Mouse (Mus musculus) forebrain, embryonic 10.5 days (tissue): ENCODE data around the gene Krt73. TPM values are rescaled to one million over a fixed set of nuclear protein-coding genes. Genes with fewer than 3 reads are reported as not detected.

ENCODE experiments used
- DNase-seq: peaks from one replicate; pipeline ENCODE4 v3.0.0-alpha.2; 2017; ENCODE audit warnings: low spot score; ENCODE audit errors: extremely low spot score
- H3K27ac ChIP-seq: fragments of 300-500 bp; sonication (generic); 2 replicates; pipeline ENCODE4 v1.5.1; 2016; ENCODE audit warnings: mild to moderate bottlenecking
- H3K27me3 ChIP-seq: fragments of 300-500 bp; sonication (generic); 2 replicates; pipeline ENCODE4 v1.6.1; 2016; ENCODE audit warnings: mild to moderate bottlenecking; ENCODE audit not compliant: poor library complexity, severe bottlenecking
- H3K36me3 ChIP-seq: fragments of 300-500 bp; sonication (generic); replicated peaks from 2 replicates; pipeline ENCODE4 v1.6.1; 2016; ENCODE audit warnings: mild to moderate bottlenecking, moderate library complexity
- H3K4me1 ChIP-seq: fragments of 300-500 bp; sonication (generic); 2 replicates; pipeline ENCODE4 v1.6.1; 2016
- H3K4me3 ChIP-seq: fragments of 300-500 bp; sonication (generic); 2 replicates; pipeline ENCODE4 v1.5.1; 2016; ENCODE audit warnings: mild to moderate bottlenecking, moderate library complexity
- H3K9me3 ChIP-seq: fragments of 300-500 bp; sonication (generic); 2 replicates; pipeline ENCODE4 v1.6.1; 2016; ENCODE audit warnings: mild to moderate bottlenecking, moderate library complexity
- WGBS: fragments of 180-500 bp; shearing (Covaris S2); methylation state at CpG from one replicate; pipeline ENCODE4 v1.1.7; 2016; 5-methylcytosine and 5-hydroxymethylcytosine counted together
- polyA plus RNA-seq: library from polyadenylated mRNA; unstranded; fragments of >200 nt; fragmentation: Nextera tagmentation; extraction: Ambion mirVana; gene quantifications from 2 replicates; pipeline ENCODE4 v1.2.1, GENCODE M21; 2016

Krt73 gene
- not detected in 2 replicates for polyA plus RNA-seq

GRCm38 (mm10) chr15:101802296-101802835 lies at the start of gene Krt73:
TSS of gene Krt73 (minus strand) at chr15:101802346.
- no peaks in the 10 kb centered on the region for H3K36me3 ChIP-seq
- 82% methylated on average over 6 of the region's 6 CpGs for WGBS
- no peak for DNase-seq
- H3K4me3 ChIP-seq, result no peak within 1 kb of the TSS
- no peaks in the 10 kb centered on the region for H3K27me3 ChIP-seq
- no peaks in the 10 kb centered on the region for H3K9me3 ChIP-seq
- no peaks in the 10 kb centered on the region for H3K4me1 ChIP-seq
- H3K27ac ChIP-seq, result no peak within 1 kb of the TSS

GRCm38 (mm10) chr15:101850694-101851093 lies 48.5 kb upstream of the Krt73 start, which contains the start of gene Krt1:
TSS of gene Krt1 (minus strand) at chr15:101850794.
- H3K27me3 ChIP-seq, result peaks cover 76% of the 10 kb centered on the region

GRCm38 (mm10) chr15:101845971-101846403 lies 43.8 kb upstream of the Krt73 start:
- H3K4me3 ChIP-seq, result peak overlapping the region; percentile 62
- H3K27ac ChIP-seq, result peak overlapping the region; percentile 87
- H3K4me1 ChIP-seq, result peaks cover 16% of the 10 kb centered on the region
- peaks cover 58% of the 10 kb centered on the region for H3K27me3 ChIP-seq
- no peaks in the 10 kb centered on the region for H3K36me3 ChIP-seq
- WGBS, result under 1% methylated on average over 36 of the region's 37 CpGs
- DNase-seq, result peak; percentile 64
- no peaks in the 10 kb centered on the region for H3K9me3 ChIP-seq

More at GRCm38 (mm10) chr15:101850694-101851093, 48.5 kb upstream of the Krt73 start, which contains the start of gene Krt1:
- H3K36me3 ChIP-seq, result no peaks in the 10 kb centered on the region
- 85% methylated on average over 6 of the region's 6 CpGs for WGBS
- no peak for DNase-seq
- no peak within 1 kb of the TSS for H3K27ac ChIP-seq
- H3K4me1 ChIP-seq, result peaks cover 40% of the 10 kb centered on the region
- no peak within 1 kb of the TSS for H3K4me3 ChIP-seq
- no peaks in the 10 kb centered on the region for H3K9me3 ChIP-seq

- H3K27me3 ChIP-seq, result peaks cover 49% of the 10 kb centered on the region
These were observed 41.0 kb upstream of the Krt73 start for GRCm38 (mm10) chr15:101843192-101843591.

GRCm38 (mm10) chr15:101834784-101835328 lies 32.7 kb upstream of the Krt73 start:
- Histone ChIP-seq H3K27ac (no peak overlapping the region), H3K4me3 (no peak overlapping the region), H3K4me1 (no peaks in the 10 kb centered on the region), H3K27me3 (no peaks in the 10 kb centered on the region), H3K9me3 (no peaks in the 10 kb centered on the region), H3K36me3 (no peaks in the 10 kb centered on the region)
- 66% methylated on average over 5 of the region's 5 CpGs for WGBS
- no peak for DNase-seq

More at GRCm38 (mm10) chr15:101843192-101843591, 41.0 kb upstream of the Krt73 start:
- no peak for DNase-seq
- H3K27ac ChIP-seq, result no peak overlapping the region
- no peaks in the 10 kb centered on the region for H3K9me3 ChIP-seq
- H3K4me3 ChIP-seq, result no peak overlapping the region
- 71% methylated on average over 9 of the region's 9 CpGs for WGBS
- H3K36me3 ChIP-seq, result no peaks in the 10 kb centered on the region
- peaks cover 16% of the 10 kb centered on the region for H3K4me1 ChIP-seq

GRCm38 (mm10) chr15:101833131-101833530 lies 31.0 kb upstream of the Krt73 start:
- H3K27ac ChIP-seq, result no peak overlapping the region
- no peaks in the 10 kb centered on the region for H3K9me3 ChIP-seq
- 49% methylated on average over 6 of the region's 6 CpGs for WGBS

GRCm38 (mm10) chr15:101829441-101829840 lies 27.3 kb upstream of the Krt73 start:
- no peaks in the 10 kb centered on the region for H3K27me3 ChIP-seq
- H3K4me3 ChIP-seq, result no peak overlapping the region
- H3K27ac ChIP-seq, result no peak overlapping the region
- peaks cover 6% of the 10 kb centered on the region; the same call in 1 of the 2 replicates for H3K4me1 ChIP-seq
- no peaks in the 10 kb centered on the region for H3K9me3 ChIP-seq
- H3K36me3 ChIP-seq, result no peaks in the 10 kb centered on the region
- no peak for DNase-seq
- WGBS, result 73% methylated on average over 5 of the region's 5 CpGs

More at GRCm38 (mm10) chr15:101833131-101833530, 31.0 kb upstream of the Krt73 start:
- Histone ChIP-seq H3K36me3 (no peaks in the 10 kb centered on the region), H3K4me3 (no peak overlapping the region), H3K4me1 (no peaks in the 10 kb centered on the region), H3K27me3 (no peaks in the 10 kb centered on the region)
- no peak for DNase-seq

GRCm38 (mm10) chr15:101821786-101822185 lies 19.6 kb upstream of the Krt73 start:
- Histone ChIP-seq H3K36me3 (no peaks in the 10 kb centered on the region), H3K27ac (no peak overlapping the region), H3K27me3 (no peaks in the 10 kb centered on the region), H3K9me3 (no peaks in the 10 kb centered on the region), H3K4me1 (peaks cover 5% of the 10 kb centered on the region; the same call in 1 of the 2 replicates), H3K4me3 (no peak overlapping the region)
- 32% methylated on average over 3 of the region's 3 CpGs for whole genome bisulfite sequencing
- no peak for DNase-seq

GRCm38 (mm10) chr15:101817875-101818274 lies 15.7 kb upstream of the Krt73 start, which contains the start of gene Krt2:
TSS of gene Krt2 (minus strand) at chr15:101818169.
- no peak within 1 kb of the TSS for H3K27ac ChIP-seq
- no peaks in the 10 kb centered on the region for H3K9me3 ChIP-seq
- 87% methylated on average over 16 of the region's 16 CpGs for WGBS
- no peaks in the 10 kb centered on the region for H3K36me3 ChIP-seq
- no peak within 1 kb of the TSS for H3K4me3 ChIP-seq
- no peaks in the 10 kb centered on the region for H3K27me3 ChIP-seq
- DNase-seq, result no peak
- peaks cover 5% of the 10 kb centered on the region; the same call in 1 of the 2 replicates for H3K4me1 ChIP-seq

- WGBS, result 87% methylated on average over 11 of the region's 11 CpGs
These were observed 1.1 kb upstream of the Krt73 start for GRCm38 (mm10) chr15:101803052-101803822.

GRCm38 (mm10) chr15:101790867-101791266 lies 11.3 kb downstream of the Krt73 start:
- WGBS, result 47% methylated on average over 3 of the region's 3 CpGs
- Histone ChIP-seq H3K4me1 (peaks cover 4% of the 10 kb centered on the region; the same call in 1 of the 2 replicates), H3K9me3 (no peaks in the 10 kb centered on the region)

More at GRCm38 (mm10) chr15:101803052-101803822, 1.1 kb upstream of the Krt73 start:
- Histone ChIP-seq H3K9me3 (no peaks in the 10 kb centered on the region), H3K27me3 (no peaks in the 10 kb centered on the region), H3K27ac (no peak overlapping the region), H3K4me1 (no peaks in the 10 kb centered on the region), H3K4me3 (no peak overlapping the region), H3K36me3 (no peaks in the 10 kb centered on the region)
- no peak for DNase-seq

GRCm38 (mm10) chr15:101786360-101786759 lies 15.8 kb downstream of the Krt73 start, which contains the start of gene Krt72:
TSS of gene Krt72 (minus strand) at chr15:101786460.
- H3K36me3 ChIP-seq, result no peaks in the 10 kb centered on the region
- no peaks in the 10 kb centered on the region for H3K27me3 ChIP-seq
- 90% methylated on average over 18 of the region's 18 CpGs for WGBS
- H3K4me3 ChIP-seq, result no peak within 1 kb of the TSS
- no peaks in the 10 kb centered on the region for H3K9me3 ChIP-seq
- no peak for DNase-seq
- peaks cover 4% of the 10 kb centered on the region; the same call in 1 of the 2 replicates for H3K4me1 ChIP-seq
- H3K27ac ChIP-seq, result no peak within 1 kb of the TSS

More at GRCm38 (mm10) chr15:101790867-101791266, 11.3 kb downstream of the Krt73 start:
- Histone ChIP-seq H3K36me3 (no peaks in the 10 kb centered on the region), H3K27ac (no peak overlapping the region), H3K4me3 (no peak overlapping the region), H3K27me3 (no peaks in the 10 kb centered on the region)
- DNase-seq, result no peak
